Mouse (Mus musculus): Measurements from ENCODE around the gene Fahd2a. TPM values are rescaled to one million over a fixed set of nuclear protein-coding genes. Genes with fewer than 3 reads are reported as not detected.

Fahd2a gene
- polyA plus RNA-seq, 2 experiments: 20.8 to 22.2 TPM

DNA sequence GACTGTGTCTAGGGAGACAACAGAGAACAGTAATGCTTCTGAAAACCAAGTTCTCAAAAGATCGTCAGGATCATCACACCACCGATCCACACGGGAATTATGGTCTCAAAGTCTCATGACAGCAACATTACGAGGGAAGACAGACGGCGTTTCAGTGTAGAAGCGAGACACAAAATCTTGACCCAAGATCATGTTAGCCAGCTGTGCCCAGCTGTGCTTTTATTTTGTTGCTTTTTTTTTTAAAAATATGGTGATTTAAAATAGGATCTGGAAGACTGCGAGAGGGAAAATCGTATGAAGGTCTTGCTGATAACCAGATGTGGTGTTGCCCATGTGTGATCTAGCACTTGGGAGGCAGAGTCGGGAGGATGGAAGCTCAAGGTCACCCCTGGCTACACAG lies 26.3 kb upstream of the Fahd2a start:
- WGBS: 84% methylated on average over 10 of the region's 10 CpGs
- Histone ChIP-seq H3K9me3 (ENCODE audit: control insufficient read depth, low read length) (no peaks in the 10 kb centered on the region), H3K9ac (ENCODE audit: low read depth, low read length, severe bottlenecking) (no peak overlapping the region), H3K27me3 (ENCODE audit: control insufficient read depth, insufficient read depth, low read length) (no peaks in the 10 kb centered on the region), H3K4me1 (ENCODE audit: control insufficient read depth, insufficient read depth, low read length) (no peaks in the 10 kb centered on the region), H3K36me3 (ENCODE audit: control insufficient read depth, insufficient read depth, low read length) (no peaks in the 10 kb centered on the region), H3K27ac (replicated peaks; ENCODE audit: low read depth, low read length) (no peak overlapping the region), H3K4me3 (replicated peaks; ENCODE audit: low read length) (no peak overlapping the region), H3K4me2 (replicated peaks; ENCODE audit: low read depth, low read length, severe bottlenecking) (no peak overlapping the region)
- TF ChIP-seq POLR2A (IDR thresholded peaks at IDR 0.05; ENCODE audit: borderline replicate concordance, extremely low read depth, insufficient read depth, insufficient read length): no peak
- ATAC-seq (ENCODE audit: low FRiP score, low read depth) (no peak), DNase-seq (ENCODE audit: low spot score) (no peak)

- no peak for TF ChIP-seq POLR2A (IDR thresholded peaks at IDR 0.05; ENCODE audit: borderline replicate concordance, extremely low read depth, insufficient read depth, insufficient read length)
- no peaks in the 10 kb centered on the region for H3K9me3 ChIP-seq (ENCODE audit: control insufficient read depth, low read length)
- H3K4me2 ChIP-seq (replicated peaks; ENCODE audit: low read depth, low read length, severe bottlenecking): no peak overlapping the region
- DNase-seq (ENCODE audit: low spot score) (no peak), ATAC-seq (ENCODE audit: low FRiP score, low read depth) (no peak)
- H3K4me1 ChIP-seq (ENCODE audit: control insufficient read depth, insufficient read depth, low read length): no peaks in the 10 kb centered on the region
- H3K27me3 ChIP-seq (ENCODE audit: control insufficient read depth, insufficient read depth, low read length): no peaks in the 10 kb centered on the region
- H3K9ac ChIP-seq (ENCODE audit: low read depth, low read length, severe bottlenecking): no peak overlapping the region
- no peak overlapping the region for H3K4me3 ChIP-seq (replicated peaks; ENCODE audit: low read length)
- no peaks in the 10 kb centered on the region for H3K36me3 ChIP-seq (ENCODE audit: control insufficient read depth, insufficient read depth, low read length)
- 75% methylated on average over 5 of the region's 5 CpGs for WGBS
- H3K27ac ChIP-seq (replicated peaks; ENCODE audit: low read depth, low read length): no peak overlapping the region
Measured at GRCm38 (mm10) chr2:127470183-127470582, 25.8 kb upstream of the Fahd2a start.

DNA sequence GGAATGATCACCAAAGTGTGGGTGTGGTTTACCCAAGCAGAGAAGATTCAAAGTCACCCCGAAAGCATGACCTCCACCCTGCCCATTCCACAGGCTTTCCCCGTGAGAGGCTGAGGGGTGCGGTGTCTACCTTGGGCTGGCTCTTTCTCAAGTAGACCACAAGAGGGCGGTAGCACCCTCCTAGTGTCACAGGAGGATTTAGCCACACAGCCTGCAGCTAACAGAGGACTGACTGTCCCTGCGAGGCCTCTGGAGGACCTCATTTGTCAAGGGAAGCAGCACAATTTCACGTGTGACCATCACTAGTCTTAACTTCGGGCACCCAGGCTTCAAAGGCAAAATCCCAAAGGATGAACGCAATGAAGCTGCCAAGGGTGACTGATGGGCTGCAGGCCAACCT lies 17.9 kb upstream of the Fahd2a start:
- WGBS: 8% methylated on average over 8 of the region's 8 CpGs
- Histone ChIP-seq H3K27ac (replicated peaks; ENCODE audit: low read depth, low read length) (no peak overlapping the region), H3K36me3 (ENCODE audit: control insufficient read depth, insufficient read depth, low read length) (no peaks in the 10 kb centered on the region), H3K4me3 (replicated peaks; ENCODE audit: low read length) (no peak overlapping the region), H3K27me3 (ENCODE audit: control insufficient read depth, insufficient read depth, low read length) (no peaks in the 10 kb centered on the region), H3K4me2 (replicated peaks; ENCODE audit: low read depth, low read length, severe bottlenecking) (no peak overlapping the region), H3K4me1 (ENCODE audit: control insufficient read depth, insufficient read depth, low read length) (no peaks in the 10 kb centered on the region), H3K9me3 (ENCODE audit: control insufficient read depth, low read length) (no peaks in the 10 kb centered on the region), H3K9ac (ENCODE audit: low read depth, low read length, severe bottlenecking) (no peak overlapping the region)
- DNase-seq (ENCODE audit: low spot score) (peak; percentile 63), ATAC-seq (ENCODE audit: low FRiP score, low read depth) (peak; percentile 59; the same call in 1 of the 2 replicates)
- TF ChIP-seq POLR2A (IDR thresholded peaks at IDR 0.05; ENCODE audit: borderline replicate concordance, extremely low read depth, insufficient read depth, insufficient read length): no peak

DNA sequence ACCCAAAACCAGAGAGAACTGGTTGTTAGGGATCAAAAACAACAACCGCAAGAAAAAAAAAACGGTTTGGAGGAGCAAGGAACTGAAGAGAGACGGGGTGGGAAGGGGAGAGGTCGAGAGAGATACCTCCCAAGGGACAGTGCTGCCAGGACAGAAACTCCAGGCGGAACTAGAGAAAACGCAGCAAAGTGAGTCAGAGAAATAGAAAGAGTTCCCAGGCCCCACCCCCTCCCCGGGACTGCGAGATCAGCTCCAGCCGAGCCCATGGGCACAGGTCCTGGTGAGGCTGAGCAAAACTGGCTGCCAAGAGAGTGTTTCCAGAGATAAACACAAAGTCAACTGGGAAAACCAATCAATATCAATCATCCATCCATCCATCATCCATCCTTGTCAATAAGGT lies 17.0 kb upstream of the Fahd2a start:
- no peaks in the 10 kb centered on the region for H3K27me3 ChIP-seq (ENCODE audit: control insufficient read depth, insufficient read depth, low read length)
- H3K4me2 ChIP-seq (replicated peaks; ENCODE audit: low read depth, low read length, severe bottlenecking): no peak overlapping the region
- H3K9ac ChIP-seq (ENCODE audit: low read depth, low read length, severe bottlenecking): no peak overlapping the region
- no peak for ATAC-seq (ENCODE audit: low FRiP score, low read depth)
- no peak for TF ChIP-seq POLR2A (IDR thresholded peaks at IDR 0.05; ENCODE audit: borderline replicate concordance, extremely low read depth, insufficient read depth, insufficient read length)
- 53% methylated on average over 9 of the region's 9 CpGs for WGBS
- no peak for DNase-seq (ENCODE audit: low spot score)
- H3K36me3 ChIP-seq (ENCODE audit: control insufficient read depth, insufficient read depth, low read length): no peaks in the 10 kb centered on the region
- no peaks in the 10 kb centered on the region for H3K9me3 ChIP-seq (ENCODE audit: control insufficient read depth, low read length)
- H3K4me3 ChIP-seq (replicated peaks; ENCODE audit: low read length): no peak overlapping the region
- H3K27ac ChIP-seq (replicated peaks; ENCODE audit: low read depth, low read length): no peak overlapping the region
- H3K4me1 ChIP-seq (ENCODE audit: control insufficient read depth, insufficient read depth, low read length): no peaks in the 10 kb centered on the region

DNA sequence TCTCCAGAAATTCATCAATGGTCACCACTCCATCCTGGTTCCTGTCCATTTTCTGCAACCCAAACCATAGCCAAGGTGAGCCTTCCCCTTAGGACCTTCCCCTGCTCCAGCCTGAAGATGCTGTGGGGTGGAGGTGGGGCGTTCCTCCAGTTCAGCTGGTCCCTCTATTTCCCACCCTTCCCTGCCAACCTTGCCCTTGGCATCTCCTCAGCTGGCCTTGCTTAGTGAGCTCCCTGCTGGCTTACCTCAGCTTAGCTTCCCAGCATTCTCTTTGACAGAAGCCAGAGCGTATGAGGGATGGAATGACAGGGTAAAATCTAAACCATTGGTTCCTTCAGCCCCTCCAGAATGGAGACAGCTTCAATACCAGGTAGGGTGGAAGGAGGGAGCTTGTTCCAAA lies 15.0 kb upstream of the Fahd2a start:
- Histone ChIP-seq H3K27ac (replicated peaks; ENCODE audit: low read depth, low read length) (no peak overlapping the region), H3K4me3 (replicated peaks; ENCODE audit: low read length) (no peak overlapping the region), H3K4me2 (replicated peaks; ENCODE audit: low read depth, low read length, severe bottlenecking) (no peak overlapping the region), H3K9ac (ENCODE audit: low read depth, low read length, severe bottlenecking) (no peak overlapping the region), H3K9me3 (ENCODE audit: control insufficient read depth, low read length) (no peaks in the 10 kb centered on the region), H3K36me3 (ENCODE audit: control insufficient read depth, insufficient read depth, low read length) (no peaks in the 10 kb centered on the region), H3K4me1 (ENCODE audit: control insufficient read depth, insufficient read depth, low read length) (no peaks in the 10 kb centered on the region), H3K27me3 (ENCODE audit: control insufficient read depth, insufficient read depth, low read length) (no peaks in the 10 kb centered on the region)
- TF ChIP-seq POLR2A (IDR thresholded peaks at IDR 0.05; ENCODE audit: borderline replicate concordance, extremely low read depth, insufficient read depth, insufficient read length): no peak
- 70% methylated on average over 2 of the region's 2 CpGs for WGBS
- no peak for ATAC-seq (ENCODE audit: low FRiP score, low read depth)
- DNase-seq (ENCODE audit: low spot score): no peak

GRCm38 (mm10) chr2:127453764-127454163 lies 9.4 kb upstream of the Fahd2a start:
- no peak overlapping the region for H3K9ac ChIP-seq (ENCODE audit: low read depth, low read length, severe bottlenecking)
- 8% methylated on average over 5 of the region's 5 CpGs for WGBS
- no peaks in the 10 kb centered on the region for H3K27me3 ChIP-seq (ENCODE audit: control insufficient read depth, insufficient read depth, low read length)
- no peaks in the 10 kb centered on the region for H3K4me1 ChIP-seq (ENCODE audit: control insufficient read depth, insufficient read depth, low read length)
- ATAC-seq (ENCODE audit: low FRiP score, low read depth): no peak
- no peak overlapping the region for H3K27ac ChIP-seq (replicated peaks; ENCODE audit: low read depth, low read length)
- no peaks in the 10 kb centered on the region for H3K9me3 ChIP-seq (ENCODE audit: control insufficient read depth, low read length)
- H3K4me2 ChIP-seq (replicated peaks; ENCODE audit: low read depth, low read length, severe bottlenecking): no peak overlapping the region
- H3K36me3 ChIP-seq (ENCODE audit: control insufficient read depth, insufficient read depth, low read length): no peaks in the 10 kb centered on the region
- peak; percentile 61 for DNase-seq (ENCODE audit: low spot score)
- H3K4me3 ChIP-seq (replicated peaks; ENCODE audit: low read length): no peak overlapping the region
- no peak for TF ChIP-seq POLR2A (IDR thresholded peaks at IDR 0.05; ENCODE audit: borderline replicate concordance, extremely low read depth, insufficient read depth, insufficient read length)
